Mouse (Mus musculus): ENCODE measurements around the gene Olfr308.
"Not testable (repeated sequence)": the region's sequence is repeated elsewhere in the genome, so short reads cannot be mapped to it uniquely, and the experiment has no call there.

Olfr308 gene

GRCm38 (mm10) chr7:86325530-86325929 is at the start of gene Olfr308:
Olfr308 (minus strand) TSS chr7:86325630.
- no peak for DNase-seq (ENCODE audit: low read depth, low spot score)

- no peak for DNase-seq (ENCODE audit: low read depth, low spot score)
Measured at GRCm38 (mm10) chr7:86366828-86367227, 41.4 kb upstream of the Olfr308 start, which contains the start of gene Olfr305. Olfr305 (minus strand) TSS chr7:86366928.

GRCm38 (mm10) chr7:86346296-86346695 is 20.9 kb upstream of the Olfr308 start:
- DNase-seq (ENCODE audit: low read depth, low spot score): not testable (repeated sequence)

- DNase-seq (ENCODE audit: low read depth, low spot score): no peak
Measured at GRCm38 (mm10) chr7:86344253-86344652, 18.8 kb upstream of the Olfr308 start.

- DNase-seq (ENCODE audit: low read depth, low spot score): no peak
Measured at GRCm38 (mm10) chr7:86342881-86343565, 17.6 kb upstream of the Olfr308 start.

- DNase-seq (ENCODE audit: low read depth, low spot score): no peak
Measured at GRCm38 (mm10) chr7:86337486-86337885, 12.1 kb upstream of the Olfr308 start, which contains the start of gene Olfr307. Olfr307 (minus strand) TSS chr7:86337586.

- DNase-seq (ENCODE audit: low read depth, low spot score): no peak
Measured at GRCm38 (mm10) chr7:86321323-86321722, 4.1 kb downstream of the Olfr308 start.

- DNase-seq (ENCODE audit: low read depth, low spot score): no peak
Measured at GRCm38 (mm10) chr7:86313608-86314007, 11.8 kb downstream of the Olfr308 start, which contains the start of gene Olfr309. Olfr309 (minus strand) TSS chr7:86313708.

GRCm38 (mm10) chr7:86277072-86277471 is 48.4 kb downstream of the Olfr308 start, which contains the start of gene Olfr310:
Olfr310 (minus strand) TSS chr7:86277172.
- DNase-seq (ENCODE audit: low read depth, low spot score): no peak

Measured in WW6 (cell line).